Mouse (Mus musculus): ENCODE results near the gene Efna2.

- TF ChIP-seq USF1 (IDR thresholded peaks at IDR 0.05; ENCODE audit: low read depth, low read length): no peak
- no peak for TF ChIP-seq POLR2A (IDR thresholded peaks at IDR 0.05; ENCODE audit: low read depth, low read length)
- no peak for TF ChIP-seq JUND (conservative IDR thresholded peaks at IDR 0.05; ENCODE audit: low read depth, low read length)
- TF ChIP-seq CTCF (conservative IDR thresholded peaks at IDR 0.05 in 1 of 2, IDR thresholded peaks at IDR 0.05 in 1 of 2; ENCODE audit: low read depth in 2 of 2, low read length in 2 of 2): peak in 1 of 2 experiments; percentile 99; a peak in 2 of 4 replicates
- TF ChIP-seq CHD2 (IDR thresholded peaks at IDR 0.05; ENCODE audit: low read length): no peak; the same call in 1 of the 2 replicates
- no peak for TF ChIP-seq POLR2AphosphoS2 (IDR thresholded peaks at IDR 0.05; ENCODE audit: low read depth, low read length)
- TF ChIP-seq HCFC1 (IDR thresholded peaks at IDR 0.05; ENCODE audit: low read depth, low read length): no peak; the same call in 1 of the 2 replicates
- no peak for TF ChIP-seq TBP (conservative IDR thresholded peaks at IDR 0.05; ENCODE audit: low read depth, low read length)
These were observed 30.5 kb upstream of the Efna2 start for GRCm38 (mm10) chr10:80148610-80149290.

Data from CH12.LX (cell line).